Mouse (Mus musculus): Measurements from ENCODE around the gene Krt80. TPM values are rescaled to one million over a fixed set of nuclear protein-coding genes. Genes with fewer than 3 reads are reported as not detected.
A peak's percentile ranks its signal among the peaks of the same experiment; 100 is the strongest.
"Not testable (repeated sequence)": the region's sequence is repeated elsewhere in the genome, so short reads cannot be mapped to it uniquely, and the experiment has no call there.

The Krt80 gene
- polyA plus RNA-seq, 1 experiment from 2014 or later: 0.10 TPM

GRCm38 (mm10) chr15:101327282-101327681 is 42.7 kb downstream of the Krt80 start:
- Histone ChIP-seq H3K36me3 (ENCODE audit: control insufficient read depth, insufficient read depth, low read length) (no peaks in the 10 kb centered on the region), H3K27ac (ENCODE audit: low read length) (no peak overlapping the region), H3K4me3 (ENCODE audit: low read depth, low read length) (no peak overlapping the region), H3K9ac (ENCODE audit: low read depth, low read length) (no peak overlapping the region), H3K4me1 (ENCODE audit: control insufficient read depth, insufficient read depth, low read length) (no peaks in the 10 kb centered on the region), H3K9me3 (replicated peaks; ENCODE audit: control insufficient read depth, low read length, poor library complexity, severe bottlenecking) (no peaks in the 10 kb centered on the region), H3K4me2 (ENCODE audit: low read length) (no peak overlapping the region), H3K27me3 (ENCODE audit: control insufficient read depth, insufficient read depth, low read depth, low read length) (no peaks in the 10 kb centered on the region)
- 4% methylated on average over 6 of the region's 6 CpGs for WGBS
- ATAC-seq: 0 out of 2 replicates have a peak, but pooled peaks have one; percentile 25

GRCm38 (mm10) chr15:101325991-101326534 is 43.9 kb downstream of the Krt80 start:
- Histone ChIP-seq H3K4me2 (ENCODE audit: low read length) (no peak overlapping the region), H3K9ac (ENCODE audit: low read depth, low read length) (no peak overlapping the region), H3K27ac (ENCODE audit: low read length) (no peak overlapping the region), H3K27me3 (ENCODE audit: control insufficient read depth, insufficient read depth, low read depth, low read length) (no peaks in the 10 kb centered on the region), H3K4me1 (ENCODE audit: control insufficient read depth, insufficient read depth, low read length) (no peaks in the 10 kb centered on the region), H3K9me3 (replicated peaks; ENCODE audit: control insufficient read depth, low read length, poor library complexity, severe bottlenecking) (no peaks in the 10 kb centered on the region), H3K36me3 (ENCODE audit: control insufficient read depth, insufficient read depth, low read length) (no peaks in the 10 kb centered on the region), H3K4me3 (ENCODE audit: low read depth, low read length) (no peak overlapping the region)
- no peak for ATAC-seq
- 32% methylated on average over 10 of the region's 10 CpGs for whole genome bisulfite sequencing

DNA sequence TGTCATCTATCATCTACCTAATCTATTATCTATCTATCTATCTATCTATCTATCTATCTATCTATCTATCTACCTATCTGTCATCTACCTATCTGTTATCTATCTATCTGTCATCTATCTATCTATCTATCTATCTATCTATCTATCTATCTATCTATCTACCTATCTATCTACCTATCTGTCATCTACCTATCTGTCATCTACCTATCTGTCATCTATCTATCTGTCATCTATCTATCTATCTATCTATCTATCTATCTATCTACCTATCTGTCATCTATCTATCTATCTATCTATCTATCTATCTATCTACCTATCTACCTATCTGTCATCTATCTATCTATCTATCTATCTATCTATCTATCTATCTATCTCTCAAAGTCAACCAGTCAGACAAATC is 45.6 kb downstream of the Krt80 start:
- not testable (repeated sequence) for H3K27ac ChIP-seq (ENCODE audit: low read length)

DNA sequence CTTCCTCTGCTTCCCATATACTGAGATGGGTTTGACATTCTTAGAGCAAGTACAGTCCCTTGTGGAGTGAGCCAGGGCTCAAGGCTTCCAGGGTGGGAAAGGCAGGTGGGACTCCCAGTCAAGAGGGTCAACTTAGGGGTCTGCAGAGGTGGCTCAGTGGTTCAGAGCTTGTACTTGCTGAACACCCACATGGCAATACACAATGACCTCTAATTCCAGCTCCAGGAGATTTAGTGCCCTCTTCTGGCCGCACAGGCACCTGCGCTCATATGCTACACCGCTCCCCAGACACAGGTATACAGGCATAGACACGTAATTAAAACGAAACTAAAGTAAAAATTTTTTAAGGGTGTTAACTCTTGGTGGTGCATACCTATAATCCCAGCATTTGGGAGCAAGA is 46.5 kb downstream of the Krt80 start:
- Histone ChIP-seq H3K9me3 (replicated peaks; ENCODE audit: control insufficient read depth, low read length, poor library complexity, severe bottlenecking) (no peaks in the 10 kb centered on the region), H3K36me3 (ENCODE audit: control insufficient read depth, insufficient read depth, low read length) (no peaks in the 10 kb centered on the region), H3K4me3 (ENCODE audit: low read depth, low read length) (no peak overlapping the region), H3K4me1 (ENCODE audit: control insufficient read depth, insufficient read depth, low read length) (no peaks in the 10 kb centered on the region), H3K9ac (ENCODE audit: low read depth, low read length) (no peak overlapping the region), H3K4me2 (ENCODE audit: low read length) (no peak overlapping the region), H3K27ac (ENCODE audit: low read length) (no peak overlapping the region), H3K27me3 (ENCODE audit: control insufficient read depth, insufficient read depth, low read depth, low read length) (no peaks in the 10 kb centered on the region)
- WGBS: 95% methylated on average over 5 of the region's 5 CpGs
- no peak for ATAC-seq

More for the DNA sequence above, 45.6 kb downstream of the Krt80 start:
- H3K9ac ChIP-seq (ENCODE audit: low read depth, low read length); H3K4me2 ChIP-seq (ENCODE audit: low read length); H3K4me1 ChIP-seq (ENCODE audit: control insufficient read depth, insufficient read depth, low read length); H3K9me3 ChIP-seq (replicated peaks; ENCODE audit: control insufficient read depth, low read length, poor library complexity, severe bottlenecking); ATAC-seq; H3K27me3 ChIP-seq (ENCODE audit: control insufficient read depth, insufficient read depth, low read depth, low read length); H3K36me3 ChIP-seq (ENCODE audit: control insufficient read depth, insufficient read depth, low read length); H3K4me3 ChIP-seq (ENCODE audit: low read depth, low read length): not testable (repeated sequence)

DNA sequence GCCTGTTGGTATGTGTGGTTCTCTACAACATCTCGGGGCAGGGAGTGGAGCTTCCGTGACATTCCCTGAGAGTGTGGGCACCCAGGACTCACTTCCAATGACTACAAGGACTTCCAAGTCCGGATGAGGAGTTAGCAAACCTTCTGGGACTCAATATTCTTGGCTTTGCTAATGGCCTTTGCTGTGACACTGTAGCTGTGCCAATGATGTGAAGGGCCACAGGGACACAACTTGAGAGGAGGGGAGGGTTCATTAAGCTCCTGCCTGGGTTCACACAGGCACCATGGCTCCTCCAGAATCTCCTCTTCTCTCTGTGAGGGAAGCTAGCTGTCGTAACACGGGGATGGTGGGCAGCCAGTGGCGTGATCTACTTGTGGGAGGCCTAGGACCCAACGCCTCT is 47.3 kb downstream of the Krt80 start:
- H3K4me3 ChIP-seq (ENCODE audit: low read depth, low read length): no peak overlapping the region
- no peaks in the 10 kb centered on the region for H3K4me1 ChIP-seq (ENCODE audit: control insufficient read depth, insufficient read depth, low read length)
- H3K27me3 ChIP-seq (ENCODE audit: control insufficient read depth, insufficient read depth, low read depth, low read length): no peaks in the 10 kb centered on the region
- no peaks in the 10 kb centered on the region for H3K36me3 ChIP-seq (ENCODE audit: control insufficient read depth, insufficient read depth, low read length)
- WGBS: 94% methylated on average over 7 of the region's 7 CpGs
- H3K9me3 ChIP-seq (replicated peaks; ENCODE audit: control insufficient read depth, low read length, poor library complexity, severe bottlenecking): no peaks in the 10 kb centered on the region
- H3K27ac ChIP-seq (ENCODE audit: low read length): no peak overlapping the region
- ATAC-seq: no peak
- H3K4me2 ChIP-seq (ENCODE audit: low read length): no peak overlapping the region
- H3K9ac ChIP-seq (ENCODE audit: low read depth, low read length): no peak overlapping the region

DNA sequence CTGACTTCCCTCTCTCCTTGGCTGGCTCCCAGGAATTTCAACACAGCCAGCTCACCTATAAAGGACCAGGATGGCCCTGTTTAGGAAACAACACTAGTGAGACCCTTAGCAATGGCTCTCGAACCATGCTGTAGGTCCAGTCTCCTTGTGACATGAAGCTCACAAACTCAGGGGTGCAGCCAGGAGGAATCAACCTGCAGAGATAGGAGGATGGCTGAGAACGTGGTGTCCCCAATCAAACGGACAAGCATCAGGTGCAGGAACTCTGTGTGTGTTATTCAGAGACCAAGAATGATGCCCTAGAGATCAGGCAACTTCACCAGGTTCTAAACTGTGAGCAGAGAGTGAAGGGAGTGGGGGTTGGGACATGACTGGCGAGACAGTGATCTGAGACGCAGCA is 47.9 kb downstream of the Krt80 start:
- 81% methylated on average over 5 of the region's 5 CpGs for WGBS
- Histone ChIP-seq H3K27me3 (ENCODE audit: control insufficient read depth, insufficient read depth, low read depth, low read length) (no peaks in the 10 kb centered on the region), H3K36me3 (ENCODE audit: control insufficient read depth, insufficient read depth, low read length) (no peaks in the 10 kb centered on the region), H3K4me1 (ENCODE audit: control insufficient read depth, insufficient read depth, low read length) (no peaks in the 10 kb centered on the region), H3K4me2 (ENCODE audit: low read length) (no peak overlapping the region), H3K9ac (ENCODE audit: low read depth, low read length) (no peak overlapping the region), H3K9me3 (replicated peaks; ENCODE audit: control insufficient read depth, low read length, poor library complexity, severe bottlenecking) (no peaks in the 10 kb centered on the region), H3K4me3 (ENCODE audit: low read depth, low read length) (no peak overlapping the region), H3K27ac (ENCODE audit: low read length) (no peak overlapping the region)
- ATAC-seq: no peak

- ATAC-seq: no peak
- no peaks in the 10 kb centered on the region for H3K9me3 ChIP-seq (replicated peaks; ENCODE audit: control insufficient read depth, low read length, poor library complexity, severe bottlenecking)
- 74% methylated on average over 5 of the region's 5 CpGs for WGBS
- H3K4me1 ChIP-seq (ENCODE audit: control insufficient read depth, insufficient read depth, low read length): no peaks in the 10 kb centered on the region; the same call in 1 of the 2 replicates
- no peak overlapping the region for H3K27ac ChIP-seq (ENCODE audit: low read length)
- H3K36me3 ChIP-seq (ENCODE audit: control insufficient read depth, insufficient read depth, low read length): no peaks in the 10 kb centered on the region
- H3K27me3 ChIP-seq (ENCODE audit: control insufficient read depth, insufficient read depth, low read depth, low read length): no peaks in the 10 kb centered on the region
- no peak overlapping the region for H3K4me2 ChIP-seq (ENCODE audit: low read length)
- no peak overlapping the region for H3K4me3 ChIP-seq (ENCODE audit: low read depth, low read length)
- H3K9ac ChIP-seq (ENCODE audit: low read depth, low read length): no peak overlapping the region
These were observed 48.8 kb downstream of the Krt80 start for GRCm38 (mm10) chr15:101321126-101321525.

DNA sequence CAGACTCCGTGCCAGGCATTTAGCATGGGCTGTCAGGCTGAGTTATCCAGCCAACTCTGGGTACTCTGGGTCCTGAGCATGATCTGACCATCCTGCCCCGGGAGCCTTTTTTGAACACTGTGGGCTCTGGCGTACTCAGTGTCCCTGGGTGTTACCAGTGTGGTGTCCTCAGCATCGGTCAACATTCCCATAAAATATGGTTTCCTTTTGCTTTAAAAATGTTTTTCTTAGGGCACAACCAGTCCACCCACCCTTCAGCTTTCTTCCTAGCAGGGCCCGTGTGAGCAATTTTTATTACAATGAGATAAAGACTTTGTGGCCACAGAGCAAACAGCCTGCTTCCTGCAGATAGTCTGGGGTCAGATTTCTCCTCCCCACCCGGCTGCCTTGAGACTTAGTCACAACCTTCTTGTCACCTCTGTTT is 49.3 kb downstream of the Krt80 start:
- Histone ChIP-seq H3K4me1 (ENCODE audit: control insufficient read depth, insufficient read depth, low read length) (peaks cover 3% of the 10 kb centered on the region), H3K9me3 (replicated peaks; ENCODE audit: control insufficient read depth, low read length, poor library complexity, severe bottlenecking) (no peaks in the 10 kb centered on the region), H3K27me3 (ENCODE audit: control insufficient read depth, insufficient read depth, low read depth, low read length) (no peaks in the 10 kb centered on the region), H3K36me3 (ENCODE audit: control insufficient read depth, insufficient read depth, low read length) (no peaks in the 10 kb centered on the region), H3K4me3 (ENCODE audit: low read depth, low read length) (no peak overlapping the region), H3K4me2 (ENCODE audit: low read length) (no peak overlapping the region), H3K9ac (ENCODE audit: low read depth, low read length) (no peak overlapping the region), H3K27ac (ENCODE audit: low read length) (no peak overlapping the region)
- 79% methylated on average over 6 of the region's 6 CpGs for WGBS
- ATAC-seq: no peak

- H3K9me3 ChIP-seq (replicated peaks; ENCODE audit: control insufficient read depth, low read length, poor library complexity, severe bottlenecking): no peaks in the 10 kb centered on the region
- ATAC-seq: no peak
- H3K4me2 ChIP-seq (ENCODE audit: low read length): no peak overlapping the region
- H3K27ac ChIP-seq (ENCODE audit: low read length): no peak overlapping the region
- no peaks in the 10 kb centered on the region for H3K27me3 ChIP-seq (ENCODE audit: control insufficient read depth, insufficient read depth, low read depth, low read length)
- H3K4me3 ChIP-seq (ENCODE audit: low read depth, low read length): no peak overlapping the region
- WGBS: 88% methylated on average over 6 of the region's 6 CpGs
- H3K36me3 ChIP-seq (ENCODE audit: control insufficient read depth, insufficient read depth, low read length): no peaks in the 10 kb centered on the region
- no peak overlapping the region for H3K9ac ChIP-seq (ENCODE audit: low read depth, low read length)
- peaks cover 3% of the 10 kb centered on the region for H3K4me1 ChIP-seq (ENCODE audit: control insufficient read depth, insufficient read depth, low read length)
These were observed 49.8 kb downstream of the Krt80 start for GRCm38 (mm10) chr15:101320010-101320617.

All from midbrain, embryonic 16.5 days (tissue).